Mouse (Mus musculus) mouse trophoblast stem cell (cell line): ENCODE measurements around the gene Tmem251.

Source experiments
- in situ Hi-C, 2 experiments: fragments of 300-500 bp; cut with MseI, MboI; formaldehyde crosslinking; loops; 2 replicates in 1 of 2; 3 replicates in 1 of 2; pipeline ENCODE4 v1.15.1; 2025

Tmem251 gene

GRCm38 (mm10) chr12:102743589-102744574 is at the start of gene Tmem251, which contains the start of gene Moap1:
Tmem251 (plus strand) TSS chr12:102743762.
Moap1 (minus strand) TSS chr12:102743661.
- in situ Hi-C loops: no loop called here

DNA sequence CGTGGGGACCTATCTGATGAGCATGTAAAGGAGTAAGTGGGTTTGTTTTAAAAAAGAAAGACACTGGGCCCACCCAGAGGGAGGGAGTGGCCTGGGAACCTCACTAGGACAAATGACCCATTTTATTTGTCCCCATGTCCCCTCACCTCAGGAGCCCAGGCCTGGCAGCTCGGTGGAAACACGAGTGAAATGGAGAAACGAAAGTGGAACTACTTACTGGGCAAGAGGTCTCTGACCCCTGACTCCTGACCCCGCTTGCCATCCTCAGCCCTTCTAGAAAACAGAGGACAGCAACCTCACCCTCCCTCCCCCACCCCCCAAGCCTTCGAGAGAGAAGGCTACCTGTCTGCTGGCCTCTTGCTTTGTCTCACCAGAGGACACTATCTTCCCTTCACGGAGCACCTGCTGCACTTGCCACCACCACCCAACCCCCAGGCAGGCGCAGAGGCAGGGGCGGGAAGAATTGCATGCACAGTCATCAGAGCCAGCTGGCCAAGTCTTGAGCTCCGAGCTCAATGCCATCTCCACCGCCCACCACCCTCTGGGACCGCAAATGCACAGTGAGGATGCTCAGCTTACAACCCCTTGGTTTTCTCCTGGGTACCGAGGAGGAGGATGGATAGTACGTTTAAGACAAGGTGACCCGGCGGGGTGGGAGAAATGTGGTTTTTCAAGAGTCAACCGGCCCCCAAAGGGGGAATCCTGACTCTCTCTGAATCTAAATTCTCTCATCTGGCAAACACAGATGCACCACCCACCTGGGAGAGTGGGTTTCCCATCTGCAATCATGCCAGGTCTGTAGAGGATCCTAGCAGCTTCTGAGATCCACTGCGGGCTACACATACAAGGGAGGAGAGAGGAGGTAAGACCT is 48.0 kb upstream of the Tmem251 start:
- in situ Hi-C loops: no loop called here

DNA sequence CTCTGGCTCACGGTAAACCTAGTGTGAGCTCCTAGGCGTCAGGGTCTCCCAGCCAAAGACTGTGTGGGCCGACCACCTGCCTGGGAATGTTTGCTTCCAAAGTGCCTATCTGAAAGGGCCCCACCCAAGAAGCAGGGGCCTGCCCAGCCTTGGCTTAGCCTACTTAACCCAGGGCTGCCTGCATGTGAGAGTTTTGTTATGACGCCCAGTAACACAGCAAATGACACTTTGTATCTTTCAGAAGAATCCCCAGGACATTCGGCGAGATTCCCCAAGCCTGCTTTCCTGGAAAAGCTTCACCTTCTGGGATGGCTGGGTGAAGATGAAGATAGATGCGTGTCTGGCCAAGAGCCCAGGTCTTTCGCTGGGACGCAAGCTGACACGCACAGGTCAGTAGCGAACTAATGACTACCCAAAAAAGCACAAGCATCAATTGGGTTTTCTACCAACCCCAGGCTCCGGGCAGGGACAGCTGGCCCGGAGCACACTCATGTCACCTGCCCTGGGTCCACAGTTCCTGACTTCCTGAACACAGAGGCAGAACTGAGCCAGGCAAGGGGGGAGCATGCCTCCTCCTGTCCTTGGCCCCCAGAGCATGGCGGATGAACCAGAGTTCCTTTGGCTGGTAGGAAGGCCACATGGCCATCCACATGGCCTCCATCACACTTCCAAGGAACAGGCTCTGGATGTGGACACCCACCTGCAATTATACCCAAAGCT is 46.8 kb upstream of the Tmem251 start:
- in situ Hi-C loops: no loop called here

GRCm38 (mm10) chr12:102697381-102697780 is 46.2 kb upstream of the Tmem251 start:
- in situ Hi-C loops: no loop called here

- in situ Hi-C loops: no loop called here
These were observed 45.4 kb upstream of the Tmem251 start for GRCm38 (mm10) chr12:102698089-102698684.

GRCm38 (mm10) chr12:102699156-102699555 is 44.4 kb upstream of the Tmem251 start:
- in situ Hi-C loops: no loop called here

- in situ Hi-C loops: loop anchor here in 1 of 2 experiments (25.0 kb wide), 1 partner anchor 188 kb away; no protein-coding TSS in a partner anchor
These were observed 43.1 kb upstream of the Tmem251 start for GRCm38 (mm10) chr12:102700453-102700852.

DNA sequence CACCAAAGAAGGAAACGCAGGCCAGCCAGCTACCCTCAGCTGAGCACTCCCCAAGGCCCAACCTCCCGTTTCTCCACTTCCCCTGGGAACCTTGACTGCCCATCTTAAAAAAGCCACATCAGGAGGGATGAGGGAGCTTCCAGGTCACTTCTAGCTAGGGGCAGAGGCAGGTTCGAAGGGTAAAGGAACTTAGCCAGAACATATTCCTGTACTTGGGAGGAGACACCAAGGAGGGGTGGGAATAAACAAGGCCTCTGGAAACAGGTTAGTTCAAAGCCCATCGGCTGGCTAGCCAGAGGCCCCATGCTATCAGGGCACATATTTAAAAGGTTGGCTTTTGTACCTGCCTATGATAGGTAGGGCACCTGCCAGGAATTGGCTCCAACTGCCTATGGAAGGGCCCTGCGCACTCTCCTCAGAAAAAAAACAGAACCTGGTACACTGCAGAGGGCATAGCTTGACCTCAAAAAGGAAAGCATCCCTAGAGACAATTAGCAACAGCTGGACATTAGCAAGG is 41.8 kb upstream of the Tmem251 start:
- in situ Hi-C loops: loop anchor here in 1 of 2 experiments (25.0 kb wide), 1 partner anchor 189 kb away; no protein-coding TSS in a partner anchor

GRCm38 (mm10) chr12:102702356-102703110 is 41.0 kb upstream of the Tmem251 start:
- in situ Hi-C loops: loop anchor here in 1 of 2 experiments (25.0 kb wide), 1 partner anchor 190 kb away; no protein-coding TSS in a partner anchor

GRCm38 (mm10) chr12:102703111-102703412 is 40.5 kb upstream of the Tmem251 start:
- in situ Hi-C loops: loop anchor here in 1 of 2 experiments (25.0 kb wide), 1 partner anchor 191 kb away; no protein-coding TSS in a partner anchor

DNA sequence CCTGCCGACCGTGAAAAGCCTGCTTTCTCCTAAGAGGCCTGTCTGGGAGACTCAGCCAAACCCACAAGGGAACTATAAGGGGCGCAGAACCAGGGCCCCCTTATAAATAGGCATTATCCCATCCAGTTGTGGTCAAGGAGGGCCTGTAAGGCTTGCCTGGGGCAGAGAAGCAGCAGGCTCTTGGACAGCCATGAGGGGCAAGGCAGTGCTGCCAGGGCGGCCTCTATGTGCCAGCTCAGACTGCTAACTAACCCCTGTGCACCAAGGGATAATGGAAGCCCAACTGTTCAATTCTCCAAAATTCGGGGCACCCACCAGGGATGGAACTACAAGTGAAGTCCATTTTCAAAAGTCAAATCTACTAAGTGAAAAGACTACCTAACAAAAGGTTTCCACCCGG is 40.1 kb upstream of the Tmem251 start:
- in situ Hi-C loops: loop anchor here in 1 of 2 experiments (25.0 kb wide), 1 partner anchor 191 kb away; no protein-coding TSS in a partner anchor

- in situ Hi-C loops: loop anchor here in 1 of 2 experiments (25.0 kb wide), 1 partner anchor 192 kb away; no protein-coding TSS in a partner anchor
These were observed 39.6 kb upstream of the Tmem251 start for GRCm38 (mm10) chr12:102703921-102704408.

GRCm38 (mm10) chr12:102704457-102705198 is 38.9 kb upstream of the Tmem251 start, which contains the start of gene Itpk1:
Itpk1 (minus strand) TSS chr12:102704930.
- in situ Hi-C loops: loop anchor here in 1 of 2 experiments (25.0 kb wide), 1 partner anchor 192 kb away; no protein-coding TSS in a partner anchor

GRCm38 (mm10) chr12:102705216-102705871 is 38.2 kb upstream of the Tmem251 start:
- in situ Hi-C loops: loop anchor here in 1 of 2 experiments (25.0 kb wide), 1 partner anchor 193 kb away; no protein-coding TSS in a partner anchor

DNA sequence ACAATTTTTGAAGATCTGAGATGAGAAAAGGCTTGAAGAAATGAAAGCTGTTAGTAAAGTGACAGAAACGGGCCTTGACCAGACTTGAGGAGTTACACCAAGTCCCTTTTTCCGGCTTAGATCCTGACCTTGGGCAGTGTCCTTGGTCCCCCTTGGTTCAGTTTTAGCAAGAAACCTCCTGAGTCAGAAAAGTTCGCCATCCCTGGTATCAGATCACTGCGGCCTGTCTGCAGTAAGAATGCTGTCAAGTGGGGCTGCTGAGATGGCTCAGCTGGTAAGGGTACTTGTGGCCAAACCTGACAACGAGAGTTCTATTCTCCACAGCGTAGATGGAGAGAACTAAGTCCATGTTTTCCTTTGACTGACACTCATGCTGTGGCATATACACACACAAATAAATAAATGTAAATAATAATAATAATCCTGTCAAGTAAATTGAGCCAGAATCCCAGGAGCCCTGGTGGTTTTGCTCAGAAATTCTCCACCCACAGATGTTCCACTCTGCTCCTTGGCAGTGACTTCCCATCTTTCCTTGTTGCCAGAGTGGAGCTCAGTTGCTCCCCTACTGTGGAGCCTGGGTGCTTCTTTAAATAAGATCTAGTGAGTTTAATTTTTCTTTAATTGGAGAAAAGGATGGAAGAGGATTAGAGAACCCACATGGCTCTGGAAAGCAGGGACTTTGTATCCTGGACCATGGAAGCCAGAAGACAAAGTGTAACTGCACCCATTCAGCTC is 37.5 kb upstream of the Tmem251 start:
- in situ Hi-C loops: loop anchor here in 1 of 2 experiments (25.0 kb wide), 1 partner anchor 194 kb away; no protein-coding TSS in a partner anchor

GRCm38 (mm10) chr12:102706833-102707463 is 36.6 kb upstream of the Tmem251 start:
- in situ Hi-C loops: loop anchor here in 1 of 2 experiments (25.0 kb wide), 1 partner anchor 195 kb away; no protein-coding TSS in a partner anchor
